Mouse (Mus musculus): ENCODE data around the gene Ccm2l. TPM values are rescaled to one million over a fixed set of nuclear protein-coding genes. Genes with fewer than 3 reads are reported as not detected.

Gene Ccm2l
- polyA plus RNA-seq, 1 experiment from 2014 or later: 2.0 TPM

- no peak overlapping the region for H3K4me2 ChIP-seq
- no peak overlapping the region for H3K9ac ChIP-seq (ENCODE audit: low read depth, low read length)
- WGBS: 80% methylated on average over 6 of the region's 6 CpGs
- ATAC-seq (replicated peaks; ENCODE audit: low FRiP score) (no peak), DNase-seq (ENCODE audit: low spot score) (no peak)
- H3K27me3 ChIP-seq (replicated peaks; ENCODE audit: control insufficient read depth, insufficient read depth, low read length): no peaks in the 10 kb centered on the region
- no peak overlapping the region for H3K4me3 ChIP-seq (ENCODE audit: low read depth, low read length)
- no peaks in the 10 kb centered on the region for H3K4me1 ChIP-seq (replicated peaks; ENCODE audit: control insufficient read depth, insufficient read depth, low read length)
- H3K9me3 ChIP-seq (ENCODE audit: control insufficient read depth, low read length): no peaks in the 10 kb centered on the region
- H3K36me3 ChIP-seq (ENCODE audit: control insufficient read depth, insufficient read depth, low read length): no peaks in the 10 kb centered on the region
- H3K27ac ChIP-seq (ENCODE audit: low read depth, low read length): no peak overlapping the region
These were observed 53.7 kb downstream of the Ccm2l start for GRCm38 (mm10) chr2:153119488-153119887.

DNA sequence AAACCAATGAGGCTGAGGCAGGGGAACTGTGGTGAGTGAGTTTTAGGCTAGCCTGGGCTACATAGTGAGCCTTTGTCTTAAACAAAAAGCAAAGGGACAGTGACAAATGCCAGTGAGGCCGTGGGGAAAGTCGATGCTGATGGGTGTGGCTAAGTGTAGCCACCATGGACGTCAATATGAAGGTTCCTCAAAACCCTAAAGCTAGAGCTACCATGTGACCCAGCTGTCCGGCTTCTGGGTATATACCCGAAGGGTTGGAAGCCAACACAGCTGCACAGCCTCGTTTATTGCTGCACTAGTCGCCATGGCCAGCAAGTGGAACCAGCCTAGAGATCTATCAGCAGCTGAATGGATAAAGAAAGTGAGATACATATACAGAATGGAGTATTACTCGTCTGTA is 54.4 kb downstream of the Ccm2l start:
- H3K4me1 ChIP-seq (replicated peaks; ENCODE audit: control insufficient read depth, insufficient read depth, low read length): no peaks in the 10 kb centered on the region
- DNase-seq (ENCODE audit: low spot score): no peak
- no peak overlapping the region for H3K9ac ChIP-seq (ENCODE audit: low read depth, low read length)
- ATAC-seq (replicated peaks; ENCODE audit: low FRiP score): no peak
- no peaks in the 10 kb centered on the region for H3K27me3 ChIP-seq (replicated peaks; ENCODE audit: control insufficient read depth, insufficient read depth, low read length)
- no peak overlapping the region for H3K4me2 ChIP-seq
- H3K9me3 ChIP-seq (ENCODE audit: control insufficient read depth, low read length): no peaks in the 10 kb centered on the region
- H3K27ac ChIP-seq (ENCODE audit: low read depth, low read length): no peak overlapping the region
- H3K4me3 ChIP-seq (ENCODE audit: low read depth, low read length): no peak overlapping the region
- no peaks in the 10 kb centered on the region for H3K36me3 ChIP-seq (ENCODE audit: control insufficient read depth, insufficient read depth, low read length)
- WGBS: 59% methylated on average over 8 of the region's 8 CpGs

DNA sequence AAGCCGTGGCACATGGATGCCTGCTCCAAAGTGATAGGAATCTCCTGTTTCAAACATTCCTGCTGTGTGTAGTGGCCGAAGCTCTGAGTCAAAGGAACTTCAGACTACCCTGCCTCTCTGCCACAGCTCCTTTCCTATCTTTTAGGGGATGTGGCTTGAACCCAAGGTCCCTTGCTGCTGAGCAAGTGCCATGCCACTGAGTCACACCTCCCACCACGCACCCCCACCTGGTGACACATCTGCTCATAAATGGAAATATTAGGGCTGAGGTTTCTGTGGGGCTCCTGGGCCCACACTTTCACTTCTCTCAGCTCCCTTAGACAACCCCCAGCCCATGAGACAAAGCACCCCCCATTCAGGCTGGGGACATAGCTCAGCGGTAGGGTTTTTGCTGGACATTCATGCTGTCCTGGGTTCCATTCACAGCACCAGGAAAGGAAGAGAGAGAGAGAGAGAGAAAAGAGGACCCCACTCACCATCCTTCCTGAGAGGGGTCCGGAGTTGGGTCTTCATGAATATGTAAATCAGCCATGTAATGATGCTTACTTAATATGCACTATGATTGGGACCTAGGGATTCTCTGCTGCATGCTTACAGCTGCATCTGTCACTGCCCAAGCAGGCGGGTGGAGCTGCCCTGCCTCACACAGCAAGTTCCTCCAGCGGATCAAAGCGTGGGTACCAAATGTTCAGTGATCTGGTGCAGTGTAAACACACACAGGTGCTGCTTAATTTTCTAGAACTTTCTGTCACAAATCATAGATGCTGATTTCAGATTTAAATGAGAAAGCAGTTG is 56.3 kb downstream of the Ccm2l start:
- WGBS: 69% methylated on average over 8 of the region's 8 CpGs
- no peak overlapping the region for H3K27ac ChIP-seq (ENCODE audit: low read depth, low read length)
- H3K9ac ChIP-seq (ENCODE audit: low read depth, low read length): no peak overlapping the region
- H3K36me3 ChIP-seq (ENCODE audit: control insufficient read depth, insufficient read depth, low read length): no peaks in the 10 kb centered on the region
- H3K4me1 ChIP-seq (replicated peaks; ENCODE audit: control insufficient read depth, insufficient read depth, low read length): no peaks in the 10 kb centered on the region
- ATAC-seq (replicated peaks; ENCODE audit: low FRiP score): no peak
- no peak overlapping the region for H3K4me2 ChIP-seq
- no peak for DNase-seq (ENCODE audit: low spot score)
- no peak overlapping the region for H3K4me3 ChIP-seq (ENCODE audit: low read depth, low read length)
- no peaks in the 10 kb centered on the region for H3K27me3 ChIP-seq (replicated peaks; ENCODE audit: control insufficient read depth, insufficient read depth, low read length)
- H3K9me3 ChIP-seq (ENCODE audit: control insufficient read depth, low read length): no peaks in the 10 kb centered on the region

- ATAC-seq (replicated peaks; ENCODE audit: low FRiP score) (no peak), DNase-seq (ENCODE audit: low spot score) (no peak)
- no peak overlapping the region for H3K9ac ChIP-seq (ENCODE audit: low read depth, low read length)
- H3K4me2 ChIP-seq: no peak overlapping the region
- no peak overlapping the region for H3K27ac ChIP-seq (ENCODE audit: low read depth, low read length)
- no peaks in the 10 kb centered on the region for H3K36me3 ChIP-seq (ENCODE audit: control insufficient read depth, insufficient read depth, low read length)
- WGBS: 76% methylated on average over 7 of the region's 7 CpGs
- no peak overlapping the region for H3K4me3 ChIP-seq (ENCODE audit: low read depth, low read length)
- H3K9me3 ChIP-seq (ENCODE audit: control insufficient read depth, low read length): no peaks in the 10 kb centered on the region
- no peaks in the 10 kb centered on the region for H3K4me1 ChIP-seq (replicated peaks; ENCODE audit: control insufficient read depth, insufficient read depth, low read length)
- H3K27me3 ChIP-seq (replicated peaks; ENCODE audit: control insufficient read depth, insufficient read depth, low read length): no peaks in the 10 kb centered on the region
These were observed 56.9 kb downstream of the Ccm2l start for GRCm38 (mm10) chr2:153122701-153123100.

- no peaks in the 10 kb centered on the region for H3K4me1 ChIP-seq (replicated peaks; ENCODE audit: control insufficient read depth, insufficient read depth, low read length)
- no peaks in the 10 kb centered on the region for H3K36me3 ChIP-seq (ENCODE audit: control insufficient read depth, insufficient read depth, low read length)
- DNase-seq (ENCODE audit: low spot score): no peak
- no peak overlapping the region for H3K27ac ChIP-seq (ENCODE audit: low read depth, low read length)
- H3K9ac ChIP-seq (ENCODE audit: low read depth, low read length): no peak overlapping the region
- H3K9me3 ChIP-seq (ENCODE audit: control insufficient read depth, low read length): no peaks in the 10 kb centered on the region
- no peaks in the 10 kb centered on the region; the same call in 1 of the 2 replicates for H3K27me3 ChIP-seq (replicated peaks; ENCODE audit: control insufficient read depth, insufficient read depth, low read length)
- 51% methylated on average over 5 of the region's 5 CpGs for WGBS
- ATAC-seq (replicated peaks; ENCODE audit: low FRiP score): no peak
- no peak overlapping the region for H3K4me2 ChIP-seq
- H3K4me3 ChIP-seq (ENCODE audit: low read depth, low read length): no peak overlapping the region
These were observed 60.1 kb downstream of the Ccm2l start for GRCm38 (mm10) chr2:153125875-153126274.

GRCm38 (mm10) chr2:153131019-153131418 is 65.3 kb downstream of the Ccm2l start:
- DNase-seq (ENCODE audit: low spot score) (no peak), ATAC-seq (replicated peaks; ENCODE audit: low FRiP score) (no peak)
- H3K27ac ChIP-seq (ENCODE audit: low read depth, low read length): no peak overlapping the region
- H3K4me2 ChIP-seq: no peak overlapping the region
- H3K36me3 ChIP-seq (ENCODE audit: control insufficient read depth, insufficient read depth, low read length): no peaks in the 10 kb centered on the region
- H3K9me3 ChIP-seq (ENCODE audit: control insufficient read depth, low read length): no peaks in the 10 kb centered on the region
- no peaks in the 10 kb centered on the region for H3K4me1 ChIP-seq (replicated peaks; ENCODE audit: control insufficient read depth, insufficient read depth, low read length)
- H3K9ac ChIP-seq (ENCODE audit: low read depth, low read length): no peak overlapping the region
- no peak overlapping the region for H3K4me3 ChIP-seq (ENCODE audit: low read depth, low read length)
- H3K27me3 ChIP-seq (replicated peaks; ENCODE audit: control insufficient read depth, insufficient read depth, low read length): no peaks in the 10 kb centered on the region; the same call in 1 of the 2 replicates
- WGBS: 14% methylated on average over 6 of the region's 6 CpGs

Other genes with a start within 250 kb of the Ccm2l start
- gene Bcl2l1, start 234.2 kb upstream of the Ccm2l start, polyA plus RNA-seq (2014; fragmentation: Nextera tagmentation; extraction: Ambion mirVana): 61.7 and 69.3 TPM in 2 replicates
- gene Tpx2, start 218.0 kb upstream of the Ccm2l start, polyA plus RNA-seq (2014; fragmentation: Nextera tagmentation; extraction: Ambion mirVana): 107 and 118 TPM in 2 replicates
- not detected in 2 replicates for gene Mylk2, start 154.6 kb upstream of the Ccm2l start, polyA plus RNA-seq (2014; fragmentation: Nextera tagmentation; extraction: Ambion mirVana)
- 0.21 and 0.36 TPM in 2 replicates for gene Foxs1, start 132.7 kb upstream of the Ccm2l start, polyA plus RNA-seq (2014; fragmentation: Nextera tagmentation; extraction: Ambion mirVana)
- gene Dusp15, start 114.3 kb upstream of the Ccm2l start, polyA plus RNA-seq (2014; fragmentation: Nextera tagmentation; extraction: Ambion mirVana): not detected in 2 replicates
- gene Ttll9, start 103.5 kb upstream of the Ccm2l start, polyA plus RNA-seq (2014; fragmentation: Nextera tagmentation; extraction: Ambion mirVana): 0.35 and 0.62 TPM in 2 replicates
- gene Pdrg1, start 50.5 kb upstream of the Ccm2l start, polyA plus RNA-seq (2014; fragmentation: Nextera tagmentation; extraction: Ambion mirVana): 65.0 and 69.5 TPM in 2 replicates
- gene Xkr7, start 34.1 kb upstream of the Ccm2l start, polyA plus RNA-seq (2014; fragmentation: Nextera tagmentation; extraction: Ambion mirVana): not detected in 2 replicates
- gene Hck, start 42.5 kb downstream of the Ccm2l start, polyA plus RNA-seq (2014; fragmentation: Nextera tagmentation; extraction: Ambion mirVana): 5.1 and 5.2 TPM in 2 replicates
- gene Tm9sf4, start 95.3 kb downstream of the Ccm2l start, polyA plus RNA-seq (2014; fragmentation: Nextera tagmentation; extraction: Ambion mirVana): 65.4 and 71.4 TPM in 2 replicates
- gene Tspyl3, start 159.5 kb downstream of the Ccm2l start, polyA plus RNA-seq (2014; fragmentation: Nextera tagmentation; extraction: Ambion mirVana): 6.5 and 6.8 TPM in 2 replicates
- gene Plagl2, start 175.5 kb downstream of the Ccm2l start, polyA plus RNA-seq (2014; fragmentation: Nextera tagmentation; extraction: Ambion mirVana): 45.2 and 45.9 TPM in 2 replicates
- gene Pofut1, start 175.6 kb downstream of the Ccm2l start, polyA plus RNA-seq (2014; fragmentation: Nextera tagmentation; extraction: Ambion mirVana): 6.3 and 8.0 TPM in 2 replicates
- gene Kif3b, start 225.5 kb downstream of the Ccm2l start, polyA plus RNA-seq (2014; fragmentation: Nextera tagmentation; extraction: Ambion mirVana): 3.2 and 3.5 TPM in 2 replicates

Data from liver, embryonic 11.5 days (tissue).